ENCODE assay signal across 26 mouse cellular contexts in the genomic region with DNA sequence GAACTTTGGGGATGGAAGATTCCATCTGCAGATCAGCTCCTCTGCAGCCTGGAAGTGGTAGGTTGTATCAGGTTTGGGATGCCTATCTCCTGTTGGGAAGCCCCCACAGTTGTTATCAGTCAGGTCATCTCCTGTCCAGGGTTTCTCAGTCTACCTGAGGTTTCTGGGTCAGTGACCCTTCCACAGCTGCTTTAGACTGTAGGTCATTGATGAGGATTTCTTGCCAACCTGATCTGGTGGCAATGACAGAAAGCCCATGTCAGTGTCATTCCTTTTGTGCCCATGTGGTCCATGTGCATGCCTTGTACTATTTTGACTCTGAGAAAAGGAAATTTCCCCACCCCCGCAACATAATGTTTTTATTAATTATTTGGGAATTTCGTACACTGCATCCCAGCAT.
"Had no signal": no experiment of that assay in that cellular context is flagged by ENCODE, and none has a peak within 500 bp of the region (broad histone marks: within the 10 kb centered on the region; RNA-seq: fewer than 3 reads in every experiment).

No protein-coding gene starts in this region.

- H3K9me3 ChIP-seq: embryonic facial prominence, embryonic 10.5 days; embryonic facial prominence, embryonic 12.5 days; embryonic facial prominence, embryonic 13.5 days; embryonic facial prominence, embryonic 15.5 days; forebrain, embryonic 10.5 days; forebrain, embryonic 12.5 days; forebrain, embryonic 13.5 days; forebrain, embryonic 15.5 days had no signal

- H3K36me3 ChIP-seq: embryonic facial prominence, embryonic 10.5 days; embryonic facial prominence, embryonic 12.5 days; embryonic facial prominence, embryonic 13.5 days; embryonic facial prominence, embryonic 15.5 days; forebrain, embryonic 10.5 days; forebrain, embryonic 12.5 days; forebrain, embryonic 15.5 days had no signal

- H3K4me1 ChIP-seq: embryonic facial prominence, embryonic 10.5 days; embryonic facial prominence, embryonic 12.5 days; embryonic facial prominence, embryonic 13.5 days; embryonic facial prominence, embryonic 15.5 days; forebrain, embryonic 12.5 days; forebrain, embryonic 13.5 days; forebrain, embryonic 15.5 days had no signal

- H3K27ac ChIP-seq: embryonic facial prominence, embryonic 10.5 days; embryonic facial prominence, embryonic 12.5 days; embryonic facial prominence, embryonic 13.5 days; embryonic facial prominence, embryonic 15.5 days; forebrain, embryonic 10.5 days; forebrain, embryonic 12.5 days; forebrain, embryonic 13.5 days; forebrain, embryonic 15.5 days; gastrocnemius, adult 2 months; heart, adult 2 months had no signal

- DNase-seq: cerebellum, adult 8-10 months; cerebellum, adult 9-10 months; cerebellum, adult 9-11 months; cerebellum, postnatal 10 days; cerebellum, postnatal 14 days; cerebellum, postnatal 25 days; cerebellum, postnatal 36 days; embryo, embryonic 11 days; forebrain, postnatal 0 days; gastrocnemius, adult 2 months; gastrocnemius, postnatal 10 days; gastrocnemius, postnatal 14 days; gastrocnemius, postnatal 25 days; gastrocnemius, postnatal 36 days; heart, adult 2 months had no signal

- H3K27me3 ChIP-seq: embryonic facial prominence, embryonic 12.5 days; embryonic facial prominence, embryonic 13.5 days; embryonic facial prominence, embryonic 15.5 days; forebrain, embryonic 13.5 days; forebrain, embryonic 15.5 days had no signal

- H3K4me2 ChIP-seq: embryonic facial prominence, embryonic 12.5 days; embryonic facial prominence, embryonic 13.5 days; embryonic facial prominence, embryonic 15.5 days; forebrain, embryonic 12.5 days; forebrain, embryonic 13.5 days; forebrain, embryonic 15.5 days had no signal

- H3K9ac ChIP-seq: embryonic facial prominence, embryonic 12.5 days; embryonic facial prominence, embryonic 13.5 days; embryonic facial prominence, embryonic 15.5 days; forebrain, embryonic 12.5 days; forebrain, embryonic 13.5 days; forebrain, embryonic 15.5 days; forebrain, postnatal 0 days had no signal

- H3K4me3 ChIP-seq: embryonic facial prominence, embryonic 10.5 days; embryonic facial prominence, embryonic 12.5 days; embryonic facial prominence, embryonic 13.5 days; embryonic facial prominence, embryonic 15.5 days; erythroblast, embryonic 14.5 days; forebrain, embryonic 10.5 days; forebrain, embryonic 12.5 days; forebrain, embryonic 13.5 days; forebrain, embryonic 15.5 days; gastrocnemius, adult 2 months; heart, adult 2 months had no signal

- ATAC-seq: forebrain, embryonic 13.5 days; forebrain, embryonic 14.5 days; forebrain, embryonic 15.5 days; forebrain, embryonic 16.5 days had no signal
